Mouse (Mus musculus) hindbrain, embryonic 10.5 days (tissue): ENCODE measurements around the gene Ptprr. TPM values are rescaled to one million over a fixed set of nuclear protein-coding genes. Genes with fewer than 3 reads are reported as not detected.

Experiments used
- DNase-seq: peaks from one replicate; pipeline ENCODE4 v3.0.0-alpha.2; 2017; ENCODE audit warnings: low spot score
- H3K27ac ChIP-seq: fragments of 300-500 bp; sonication (generic); 2 replicates; pipeline ENCODE4 v1.5.1; 2016; ENCODE audit warnings: mild to moderate bottlenecking, moderate library complexity
- H3K27me3 ChIP-seq: fragments of 300-500 bp; sonication (generic); 2 replicates; pipeline ENCODE4 v1.6.1; 2016; ENCODE audit warnings: mild to moderate bottlenecking; ENCODE audit not compliant: poor library complexity, insufficient read depth, severe bottlenecking
- H3K36me3 ChIP-seq: fragments of 300-500 bp; sonication (generic); 2 replicates; pipeline ENCODE4 v1.6.1; 2016; ENCODE audit warnings: mild to moderate bottlenecking, moderate library complexity
- H3K4me1 ChIP-seq: fragments of 300-500 bp; sonication (generic); replicated peaks from 2 replicates; pipeline ENCODE4 v1.6.1; 2016; ENCODE audit warnings: mild to moderate bottlenecking
- H3K4me3 ChIP-seq: fragments of 300-500 bp; sonication (generic); 2 replicates; pipeline ENCODE4 v1.5.1; 2016; ENCODE audit warnings: mild to moderate bottlenecking, moderate library complexity
- H3K9me3 ChIP-seq: fragments of 300-500 bp; sonication (generic); 2 replicates; pipeline ENCODE4 v1.6.1; 2016; ENCODE audit warnings: mild to moderate bottlenecking, moderate library complexity
- WGBS: fragments of 180-500 bp; shearing (Covaris S2); methylation state at CpG from one replicate; pipeline ENCODE4 v1.1.7; 2016; 5-methylcytosine and 5-hydroxymethylcytosine counted together
- polyA plus RNA-seq: library from polyadenylated mRNA; unstranded; fragments of >200 nt; fragmentation: Nextera tagmentation; extraction: Ambion mirVana; gene quantifications from 2 replicates; pipeline ENCODE4 v1.2.1, GENCODE M21; 2016

The Ptprr gene
- polyA plus RNA-seq, 1 experiment from 2014 or later, result 1.8 TPM

DNA sequence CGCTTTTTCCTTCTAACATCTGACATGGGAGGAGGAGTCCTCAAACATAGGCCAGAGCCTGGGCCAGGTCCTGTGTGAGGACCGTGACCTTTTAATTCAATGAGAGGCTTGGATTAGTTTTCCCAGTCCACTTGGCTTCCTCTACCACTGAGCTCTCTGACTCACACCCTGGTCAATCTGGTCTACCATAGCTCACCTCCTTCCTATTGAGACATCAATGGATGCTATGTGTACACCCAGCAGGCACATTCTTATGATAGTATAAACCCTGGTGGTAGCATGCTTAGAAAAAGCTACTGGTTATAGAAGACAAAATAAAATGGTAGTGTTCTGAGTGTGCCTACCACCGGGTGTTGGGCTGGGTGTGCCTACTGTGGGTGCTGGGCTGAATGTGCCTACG is 278.4 kb downstream of the Ptprr start:
- DNase-seq, result no peak
- 87% methylated on average over 4 of the region's 4 CpGs for WGBS
- H3K4me3 ChIP-seq, result no peak overlapping the region
- H3K9me3 ChIP-seq, result no peaks in the 10 kb centered on the region
- H3K27me3 ChIP-seq, result peaks cover 21% of the 10 kb centered on the region
- H3K4me1 ChIP-seq, result peaks cover 9% of the 10 kb centered on the region
- H3K36me3 ChIP-seq, result no peaks in the 10 kb centered on the region
- H3K27ac ChIP-seq, result no peak overlapping the region

DNA sequence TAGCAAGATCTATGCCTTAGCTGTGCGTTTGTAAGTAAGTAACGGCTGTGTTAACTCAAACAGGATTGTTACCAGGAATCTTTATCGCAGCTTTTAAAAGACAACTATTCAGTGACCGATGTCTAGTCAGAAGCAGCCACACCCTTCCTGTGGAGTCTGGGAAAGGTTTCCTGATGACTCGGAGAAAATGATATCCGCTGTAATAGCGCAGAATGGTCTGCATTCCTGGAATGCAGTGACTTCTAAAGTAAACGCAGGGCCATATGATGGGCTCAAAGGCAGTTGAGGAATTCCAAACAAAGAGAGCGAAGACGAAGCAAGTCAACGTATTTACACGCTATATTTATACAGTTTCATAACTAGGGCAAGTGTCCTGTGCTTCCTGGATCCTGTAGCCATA is 279.8 kb downstream of the Ptprr start:
- DNase-seq, result no peak
- WGBS, result 78% methylated on average over 12 of the region's 12 CpGs

DNA sequence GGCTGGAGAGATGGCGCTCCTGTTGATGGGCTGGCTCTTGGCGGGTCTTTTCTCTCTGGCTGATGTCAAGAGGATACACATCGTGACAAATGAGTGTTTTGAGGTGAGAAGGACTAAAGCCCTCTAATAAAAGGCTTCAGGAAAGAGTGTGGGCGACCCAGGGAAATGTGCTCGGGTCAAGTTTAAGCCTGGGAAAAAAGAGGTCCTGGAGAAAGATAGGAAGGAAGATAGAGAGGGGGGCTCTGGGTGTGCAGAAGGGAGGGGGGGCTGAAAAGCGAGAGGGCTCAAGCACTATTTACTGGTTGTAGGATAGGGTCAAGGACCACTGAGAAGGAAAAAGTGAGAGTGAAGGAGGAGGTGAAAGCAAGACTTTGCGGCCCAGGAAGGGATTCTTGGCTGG is 282.8 kb downstream of the Ptprr start:
- no peaks in the 10 kb centered on the region for H3K36me3 ChIP-seq
- no peaks in the 10 kb centered on the region for H3K9me3 ChIP-seq
- H3K27ac ChIP-seq, result peak overlapping the region; percentile 77
- WGBS, result 9% methylated on average over 7 of the region's 7 CpGs
- peaks cover 16% of the 10 kb centered on the region for H3K4me1 ChIP-seq
- H3K4me3 ChIP-seq, result peak overlapping the region; percentile 62
- DNase-seq, result no peak
- peaks cover 36% of the 10 kb centered on the region for H3K27me3 ChIP-seq

More for the DNA sequence above, 279.8 kb downstream of the Ptprr start:
- peaks cover 29% of the 10 kb centered on the region for H3K27me3 ChIP-seq
- no peaks in the 10 kb centered on the region for H3K9me3 ChIP-seq
- H3K27ac ChIP-seq, result no peak overlapping the region
- H3K36me3 ChIP-seq, result no peaks in the 10 kb centered on the region
- H3K4me3 ChIP-seq, result no peak overlapping the region
- H3K4me1 ChIP-seq, result peaks cover 16% of the 10 kb centered on the region

DNA sequence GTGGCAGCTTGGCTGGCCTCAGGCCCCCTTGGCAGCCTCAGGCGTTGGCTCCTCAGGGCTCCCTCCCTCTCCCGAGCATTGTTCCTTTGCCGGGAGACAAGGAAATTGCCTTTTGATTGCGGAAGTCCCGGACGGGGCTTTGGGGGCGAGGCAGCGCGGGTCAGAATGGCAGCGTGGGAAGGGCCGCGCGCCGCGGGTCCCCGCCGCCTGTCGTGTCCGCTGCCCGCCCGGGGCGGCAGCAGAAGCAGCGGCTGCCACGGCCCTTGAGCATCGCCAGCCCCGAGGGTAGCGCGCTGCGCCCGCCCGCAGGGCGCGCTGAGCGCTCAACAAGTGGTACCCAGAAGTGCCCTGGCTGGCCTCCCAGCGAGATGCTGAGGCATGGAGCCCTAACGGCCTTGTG is 283.2 kb downstream of the Ptprr start:
- H3K9me3 ChIP-seq, result no peaks in the 10 kb centered on the region
- H3K36me3 ChIP-seq, result no peaks in the 10 kb centered on the region
- H3K4me3 ChIP-seq, result peak overlapping the region; percentile 62
- H3K27me3 ChIP-seq, result peaks cover 36% of the 10 kb centered on the region
- peak; percentile 47 for DNase-seq
- peak overlapping the region; percentile 77 for H3K27ac ChIP-seq
- H3K4me1 ChIP-seq, result peaks cover 16% of the 10 kb centered on the region
- under 1% methylated on average over 36 of the region's 36 CpGs for WGBS

DNA sequence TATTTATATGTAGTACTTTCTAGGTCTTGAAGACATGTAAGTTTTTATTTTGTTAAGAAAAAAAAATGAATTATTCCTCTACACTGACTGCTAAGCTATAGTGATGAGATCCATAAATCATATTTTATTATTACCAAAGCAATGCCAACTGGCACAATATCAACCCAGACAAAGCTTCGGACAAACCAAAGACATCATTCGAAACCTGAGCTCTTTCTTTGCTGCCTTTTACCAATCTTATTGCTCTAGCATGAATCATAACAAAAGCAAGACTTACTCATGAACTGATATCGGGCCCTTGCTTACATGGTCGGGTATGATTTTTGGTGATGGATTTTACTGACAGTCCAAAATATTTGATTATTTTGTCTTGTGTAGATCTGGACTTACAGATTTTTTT is 286.3 kb downstream of the Ptprr start:
- Histone ChIP-seq H3K9me3 (no peaks in the 10 kb centered on the region), H3K4me3 (no peak overlapping the region), H3K4me1 (peaks cover 16% of the 10 kb centered on the region), H3K27me3 (peaks cover 35% of the 10 kb centered on the region), H3K36me3 (no peaks in the 10 kb centered on the region), H3K27ac (no peak overlapping the region)
- DNase-seq, result no peak
- 91% methylated on average over 4 of the region's 4 CpGs for WGBS

DNA sequence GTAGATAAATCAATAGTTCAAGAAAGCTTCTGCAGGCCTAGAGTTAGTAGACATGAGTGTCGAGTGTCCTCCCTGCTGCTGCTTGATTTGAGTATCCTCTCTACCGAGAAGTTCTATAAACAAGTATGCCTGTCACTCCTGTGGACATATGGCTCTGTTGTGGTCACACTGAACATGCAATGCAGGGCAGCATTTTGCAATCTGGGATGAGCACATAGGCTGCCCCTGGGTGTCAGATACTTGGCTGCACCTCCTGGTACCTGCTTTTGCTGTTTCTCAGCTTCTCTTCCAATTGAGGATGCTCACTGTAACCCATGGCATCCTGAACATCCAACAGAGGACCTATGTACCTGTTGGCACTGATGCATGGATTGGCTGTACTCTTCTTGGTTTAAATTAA is 291.4 kb downstream of the Ptprr start:
- Histone ChIP-seq H3K9me3 (no peaks in the 10 kb centered on the region), H3K27me3 (no peaks in the 10 kb centered on the region), H3K4me3 (no peak overlapping the region), H3K27ac (no peak overlapping the region), H3K4me1 (no peaks in the 10 kb centered on the region), H3K36me3 (no peaks in the 10 kb centered on the region)
- no peak for DNase-seq
- WGBS, result 83% methylated on average over 2 of the region's 2 CpGs

DNA sequence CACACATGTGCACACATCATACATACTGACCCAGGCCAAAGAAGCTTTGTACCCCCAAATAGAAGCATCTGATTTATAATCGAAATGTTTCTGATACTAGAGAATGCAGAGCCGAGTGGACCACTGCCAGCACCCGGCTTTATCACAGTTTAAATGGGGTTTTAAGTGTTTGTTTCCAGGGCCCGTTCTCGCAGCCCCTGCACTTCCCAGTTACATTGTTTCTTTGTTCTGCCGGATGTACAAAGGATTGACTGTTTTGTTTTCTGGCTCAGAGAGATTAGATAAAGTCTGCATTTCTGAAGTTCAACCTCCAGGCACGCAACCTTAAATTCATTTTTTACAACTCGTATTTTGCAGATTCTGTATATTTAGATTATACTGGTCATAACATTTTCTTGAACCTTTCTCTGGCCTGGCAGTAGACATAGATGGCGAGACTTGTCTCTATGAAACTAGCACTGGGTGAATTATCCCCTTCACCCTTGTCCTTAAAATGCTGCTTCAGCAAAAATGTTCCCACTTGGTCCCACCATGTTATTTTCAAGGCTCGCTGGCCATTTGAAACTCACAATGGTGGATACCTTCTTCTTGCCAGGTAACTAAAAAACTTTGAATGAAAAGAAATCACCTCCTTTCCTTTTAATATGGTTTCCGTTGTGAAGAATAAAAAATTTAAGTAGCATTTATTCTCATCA is 292.6 kb downstream of the Ptprr start:
- no peak for DNase-seq
- WGBS, result 66% methylated on average over 11 of the region's 11 CpGs
- no peaks in the 10 kb centered on the region for H3K27me3 ChIP-seq
- H3K4me1 ChIP-seq, result no peaks in the 10 kb centered on the region
- no peaks in the 10 kb centered on the region for H3K9me3 ChIP-seq
- no peak overlapping the region for H3K4me3 ChIP-seq
- H3K36me3 ChIP-seq, result no peaks in the 10 kb centered on the region
- no peak overlapping the region for H3K27ac ChIP-seq

DNA sequence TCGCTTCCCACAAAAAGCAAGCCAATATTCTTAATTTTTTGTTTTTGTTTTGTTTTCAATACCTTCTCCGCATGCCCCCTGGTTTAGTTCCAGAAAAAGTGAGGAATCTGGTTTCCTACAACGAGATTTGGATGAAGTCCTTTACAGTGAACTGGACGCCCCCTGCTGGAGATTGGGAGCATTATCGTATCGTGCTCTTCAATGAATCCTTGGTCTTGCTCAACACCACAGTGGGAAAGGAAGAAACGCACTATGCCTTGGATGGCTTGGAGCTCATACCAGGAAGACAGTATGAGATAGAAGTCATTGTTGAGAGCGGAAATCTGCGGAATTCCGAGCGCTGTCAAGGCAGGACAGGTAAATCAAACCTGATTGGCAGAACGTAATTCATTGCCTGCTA is 301.2 kb downstream of the Ptprr start:
- Histone ChIP-seq H3K9me3 (no peaks in the 10 kb centered on the region), H3K27ac (no peak overlapping the region), H3K36me3 (no peaks in the 10 kb centered on the region), H3K27me3 (no peaks in the 10 kb centered on the region), H3K4me3 (no peak overlapping the region), H3K4me1 (no peaks in the 10 kb centered on the region)
- WGBS, result 25% methylated on average over 12 of the region's 12 CpGs
- DNase-seq, result peak; percentile 72

Other genes starting within 250 kb of the Ptprr start
- 0.88 and 1.2 TPM in 2 replicates for gene Tspan8, start 201.4 kb upstream of the Ptprr start, polyA plus RNA-seq
- not detected in 2 replicates for gene 4933416C03Rik, start 95.7 kb downstream of the Ptprr start, polyA plus RNA-seq